Mouse (Mus musculus) thymus, postnatal 14 days (tissue): ENCODE measurements at regions not wholly inside any gene's neighbourhood (a gene's known extent, or its start where the extent isn't known, plus 50 kb on each side); places are given as distances from the start of the nearest gene placed in this dataset.
"Not testable (repeated sequence)": the region's sequence is repeated elsewhere in the genome, so short reads cannot be mapped to it uniquely, and the experiment has no call there.

ENCODE experiments used
- DNase-seq: peaks from one replicate; pipeline ENCODE4 v3.0.0; 2021

- peak; percentile 10 for DNase-seq
Observed at GRCm38 (mm10) chr12:21784403-21784802, 367.0 kb upstream of the Ywhaq start.

- not testable (repeated sequence) for DNase-seq
Observed at GRCm38 (mm10) chr12:21778717-21779116, 361.3 kb upstream of the Ywhaq start.

GRCm38 (mm10) chr12:21778308-21778707, 360.9 kb upstream of the Ywhaq start:
- not testable (repeated sequence) for DNase-seq

GRCm38 (mm10) chr12:21767717-21768116, 350.3 kb upstream of the Ywhaq start:
- DNase-seq: not testable (repeated sequence)
